Mouse (Mus musculus): ENCODE measurements around the gene Nsa2.

- no peak for TF ChIP-seq GATA1 (IDR thresholded peaks at IDR 0.05; ENCODE audit: low read depth, low read length)
- TF ChIP-seq CTCF (IDR thresholded peaks at IDR 0.05 in 2 of 3, conservative IDR thresholded peaks at IDR 0.05 in 1 of 3; ENCODE audit: control insufficient read depth in 1 of 3, insufficient read depth in 1 of 3, low read depth in 2 of 3, low read length in 3 of 3, poor library complexity in 1 of 3, severe bottlenecking in 1 of 3): no peak
- TF ChIP-seq ELF1 (IDR thresholded peaks at IDR 0.05; ENCODE audit: low read depth, low read length): no peak
- no peak for TF ChIP-seq ZC3H11A (IDR thresholded peaks at IDR 0.05; ENCODE audit: low read depth, low read length)
- TF ChIP-seq NELFE (IDR thresholded peaks at IDR 0.05; ENCODE audit: low read depth, low read length): no peak
- TF ChIP-seq TCF12 (IDR thresholded peaks at IDR 0.05; ENCODE audit: low read depth, low read length): no peak
- TF ChIP-seq TBP (IDR thresholded peaks at IDR 0.05; ENCODE audit: low read depth, low read length): no peak
- no peak for TF ChIP-seq TAL1 (IDR thresholded peaks at IDR 0.05; ENCODE audit: low read length)
- no peak for TF ChIP-seq BHLHE40 (IDR thresholded peaks at IDR 0.05; ENCODE audit: borderline replicate concordance, low read depth, low read length)
- TF ChIP-seq MAFK (IDR thresholded peaks at IDR 0.05; ENCODE audit: borderline replicate concordance, low read depth, low read length): no peak
- no peak for TF ChIP-seq EP300 (IDR thresholded peaks at IDR 0.05; ENCODE audit: low read depth in 1 of 2, low read length in 2 of 2)
- no peak for TF ChIP-seq POLR2A (IDR thresholded peaks at IDR 0.05; ENCODE audit: control insufficient read depth in 1 of 2, insufficient read depth in 1 of 2, low read depth in 1 of 2, low read length in 2 of 2, poor library complexity in 1 of 2)
- TF ChIP-seq HCFC1 (IDR thresholded peaks at IDR 0.05; ENCODE audit: low read depth, low read length): no peak
Observed at GRCm38 (mm10) chr13:97087421-97087820, 50.3 kb downstream of the Nsa2 start.

Data from MEL (cell line).